Mouse (Mus musculus) large intestine, adult 2 months (tissue): ENCODE measurements around the gene Aldh16a1. TPM values are rescaled to one million over a fixed set of nuclear protein-coding genes. Genes with fewer than 3 reads are reported as not detected.
"Not testable (repeated sequence)": the region's sequence is repeated elsewhere in the genome, so short reads cannot be mapped to it uniquely, and the experiment has no call there.

Experiments
- DNase-seq: peaks from one replicate; pipeline ENCODE4 v3.0.0-alpha.2; 2012; ENCODE audit warnings: low read depth, low spot score
- WGBS: fragments of 180-500 bp; shearing (Covaris S2); methylation state at CpG from one replicate; pipeline ENCODE4 v1.1.7; 2018; 5-methylcytosine and 5-hydroxymethylcytosine counted together
- polyA plus RNA-seq: library from polyadenylated mRNA; depleted of rRNA; stranded (reverse); fragments of >200 nt; gene quantifications from 2 replicates; pipeline ENCODE4 v1.2.3, GENCODE M21; 2012

Aldh16a1 gene
- polyA plus RNA-seq, 1 experiment: 152 TPM

GRCm38 (mm10) chr7:45161612-45162473 is 7.5 kb upstream of the Aldh16a1 start:
- 4% methylated on average over 35 of the region's 35 CpGs for WGBS

GRCm38 (mm10) chr7:45160866-45161265 is 6.5 kb upstream of the Aldh16a1 start:
- WGBS: 88% methylated on average over 3 of the region's 3 CpGs
- no peak for DNase-seq

More at GRCm38 (mm10) chr7:45161612-45162473, 7.5 kb upstream of the Aldh16a1 start:
- peak; percentile 44 for DNase-seq

GRCm38 (mm10) chr7:45160316-45160800 is 6.0 kb upstream of the Aldh16a1 start:
- no peak for DNase-seq
- WGBS: 91% methylated on average over 6 of the region's 6 CpGs

- WGBS: 91% methylated on average over 6 of the region's 6 CpGs
- DNase-seq: no peak
These were observed 4.6 kb upstream of the Aldh16a1 start for GRCm38 (mm10) chr7:45158991-45159390.

GRCm38 (mm10) chr7:45157459-45157858 is 3.1 kb upstream of the Aldh16a1 start:
- 88% methylated on average over 14 of the region's 14 CpGs for WGBS
- DNase-seq: no peak

- DNase-seq: no peak
- WGBS: 95% methylated on average over 15 of the region's 15 CpGs
These were observed 1.8 kb upstream of the Aldh16a1 start for GRCm38 (mm10) chr7:45156206-45156605.

- WGBS: 78% methylated on average over 9 of the region's 9 CpGs
- no peak for DNase-seq
These were observed 1.2 kb upstream of the Aldh16a1 start for GRCm38 (mm10) chr7:45155590-45155989.

- DNase-seq: no peak
- 52% methylated on average over 12 of the region's 12 CpGs for WGBS
These were observed 670 bp upstream of the Aldh16a1 start for GRCm38 (mm10) chr7:45154993-45155514.

GRCm38 (mm10) chr7:45153586-45153985 is 798 bp downstream of the Aldh16a1 start:
- under 1% methylated on average over 5 of the region's 5 CpGs for WGBS
- no peak for DNase-seq

- DNase-seq: not testable (repeated sequence)
- 57% methylated on average over 2 of the region's 2 CpGs for WGBS
These were observed 1.3 kb downstream of the Aldh16a1 start for GRCm38 (mm10) chr7:45153052-45153451.

- no peak for DNase-seq
- WGBS: 63% methylated on average over 11 of the region's 11 CpGs
These were observed 3.1 kb downstream of the Aldh16a1 start for GRCm38 (mm10) chr7:45151303-45151702.

GRCm38 (mm10) chr7:45150321-45150720 is 4.1 kb downstream of the Aldh16a1 start:
- WGBS: 78% methylated on average over 4 of the region's 4 CpGs
- DNase-seq: no peak

- WGBS: 83% methylated on average over 6 of the region's 6 CpGs
- no peak for DNase-seq
These were observed 4.8 kb downstream of the Aldh16a1 start for GRCm38 (mm10) chr7:45149545-45149944.

- no peak for DNase-seq
- 56% methylated on average over 4 of the region's 4 CpGs for WGBS
These were observed 5.8 kb downstream of the Aldh16a1 start for GRCm38 (mm10) chr7:45148534-45149098.

GRCm38 (mm10) chr7:45147899-45148298 is 6.5 kb downstream of the Aldh16a1 start:
- no peak for DNase-seq
- WGBS: 83% methylated on average over 11 of the region's 11 CpGs

- WGBS: 94% methylated on average over 11 of the region's 11 CpGs
- no peak for DNase-seq
These were observed 7.1 kb downstream of the Aldh16a1 start for GRCm38 (mm10) chr7:45147267-45147666.

- WGBS: 95% methylated on average over 8 of the region's 8 CpGs
- no peak for DNase-seq
These were observed 8.9 kb downstream of the Aldh16a1 start for GRCm38 (mm10) chr7:45145460-45145859.

GRCm38 (mm10) chr7:45144368-45145174 is 9.8 kb downstream of the Aldh16a1 start:
- 88% methylated on average over 13 of the region's 13 CpGs for WGBS
- DNase-seq: no peak

- WGBS: 93% methylated on average over 5 of the region's 5 CpGs
- no peak for DNase-seq
These were observed 12.5 kb downstream of the Aldh16a1 start for GRCm38 (mm10) chr7:45141914-45142313.

GRCm38 (mm10) chr7:45141319-45141718 is 13.1 kb downstream of the Aldh16a1 start:
- WGBS: 88% methylated on average over 3 of the region's 3 CpGs
- DNase-seq: no peak
